Mouse (Mus musculus) thymus, adult 2 months (tissue): ENCODE results near the gene Klra17.

Experiments
- CTCF ChIP-seq: fragments of 200-500 bp; IDR thresholded peaks from 2 replicates; pipeline ENCODE4 v1.5.1; 2012; ENCODE audit warnings: mild to moderate bottlenecking, control low read depth, low read length, moderate library complexity, borderline replicate concordance; ENCODE audit not compliant: control insufficient read depth, poor library complexity, insufficient read depth; ENCODE audit errors: extremely low read depth
- POLR2A ChIP-seq: fragments of 200-500 bp; IDR thresholded peaks from 2 replicates; pipeline ENCODE4 v1.6.1; 2012; ENCODE audit warnings: mild to moderate bottlenecking, low read length, control low read depth, moderate library complexity; ENCODE audit not compliant: control insufficient read depth, poor library complexity, insufficient read depth; ENCODE audit errors: extremely low read depth

GRCm38 (mm10) chr6:129882525-129882924 lies 6.1 kb upstream of the Klra17 start:
- TF ChIP-seq CTCF (no peak), POLR2A (no peak)
